Mouse (Mus musculus) lung, embryonic 16.5 days (tissue): ENCODE data around the gene Slc8a1. TPM values are rescaled to one million over a fixed set of nuclear protein-coding genes. Genes with fewer than 3 reads are reported as not detected.

Experiments
- ATAC-seq: fragments of 200-750 bp; cut with Nextera tagmentation; 2 replicates; pipeline ENCODE4 v1.8.0; 2017; ENCODE audit warnings: low read depth, mild to moderate bottlenecking, moderate library complexity
- H3K27ac ChIP-seq: fragments of 300-500 bp; sonication (generic); 2 replicates; pipeline ENCODE4 v1.5.1; 2014; ENCODE audit warnings: mild to moderate bottlenecking, control low read depth, low read length
- H3K27me3 ChIP-seq: fragments of 300-500 bp; sonication (generic); 2 replicates; pipeline ENCODE4 v1.6.1; 2014; ENCODE audit warnings: low read depth, low read length, mixed read lengths; ENCODE audit not compliant: control insufficient read depth, insufficient read depth
- H3K36me3 ChIP-seq: fragments of 300-500 bp; sonication (generic); 2 replicates; pipeline ENCODE4 v1.6.1; 2014; ENCODE audit warnings: low read length; ENCODE audit not compliant: control insufficient read depth, insufficient read depth
- H3K4me1 ChIP-seq: fragments of 300-500 bp; sonication (generic); replicated peaks from 2 replicates; pipeline ENCODE4 v1.6.1; 2014; ENCODE audit warnings: low read length, mixed read lengths; ENCODE audit not compliant: control insufficient read depth, insufficient read depth
- H3K4me2 ChIP-seq: fragments of 300-500 bp; sonication (generic); 2 replicates; pipeline ENCODE4 v1.6.1; 2014; ENCODE audit warnings: low read depth, low read length, control low read depth
- H3K4me3 ChIP-seq: fragments of 300-500 bp; sonication (generic); 2 replicates; pipeline ENCODE4 v1.5.1; 2014; ENCODE audit warnings: mild to moderate bottlenecking, low read length, control low read depth
- H3K9ac ChIP-seq: fragments of 300-500 bp; sonication (generic); 2 replicates; pipeline ENCODE4 v1.6.1; 2014; ENCODE audit warnings: low read length, control low read depth
- H3K9me3 ChIP-seq: fragments of 300-500 bp; sonication (generic); 2 replicates; pipeline ENCODE4 v1.6.1; 2016; ENCODE audit warnings: low read length; ENCODE audit not compliant: control insufficient read depth
- WGBS: fragments of 180-500 bp; shearing (Covaris S2); extraction: QIAGEN DNeasy Blood & Tissue Kit; methylation state at CpG from one replicate; pipeline ENCODE4 v1.1.7; 2014; 5-methylcytosine and 5-hydroxymethylcytosine counted together
- polyA plus RNA-seq: library from polyadenylated mRNA; unstranded; fragments of >200 nt; fragmentation: Nextera tagmentation; extraction: Ambion mirVana; gene quantifications from 2 replicates; pipeline ENCODE4 v1.2.1, GENCODE M21; 2015

Gene Slc8a1
- polyA plus RNA-seq, 1 experiment from 2014 or later, result 5.8 TPM

DNA sequence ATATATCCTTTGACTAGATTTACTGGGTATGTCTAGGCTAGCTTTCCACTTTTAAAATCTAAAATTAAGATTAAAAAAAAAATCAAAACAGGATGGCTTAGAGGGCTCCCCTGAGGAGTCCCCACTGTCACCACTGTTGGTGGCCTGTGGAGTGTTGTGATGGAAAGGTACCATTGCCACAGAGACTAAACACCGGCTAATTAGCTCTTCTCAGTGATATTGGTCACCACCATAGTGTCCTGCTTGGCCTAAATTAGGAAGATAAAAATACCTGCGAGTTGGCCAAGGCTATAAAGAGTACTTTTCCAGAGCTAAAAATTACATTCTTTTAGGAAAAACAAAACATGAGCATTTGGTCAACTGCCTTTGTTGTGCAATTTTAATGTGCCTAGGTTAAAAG, 352.1 kb downstream of the Slc8a1 start:
- Histone ChIP-seq H3K9ac (no peak overlapping the region), H3K27ac (no peak overlapping the region), H3K4me3 (no peak overlapping the region), H3K9me3 (no peaks in the 10 kb centered on the region), H3K36me3 (no peaks in the 10 kb centered on the region), H3K27me3 (no peaks in the 10 kb centered on the region), H3K4me2 (no peak overlapping the region), H3K4me1 (no peaks in the 10 kb centered on the region)
- 73% methylated on average over 2 of the region's 2 CpGs for WGBS
- no peak for ATAC-seq

DNA sequence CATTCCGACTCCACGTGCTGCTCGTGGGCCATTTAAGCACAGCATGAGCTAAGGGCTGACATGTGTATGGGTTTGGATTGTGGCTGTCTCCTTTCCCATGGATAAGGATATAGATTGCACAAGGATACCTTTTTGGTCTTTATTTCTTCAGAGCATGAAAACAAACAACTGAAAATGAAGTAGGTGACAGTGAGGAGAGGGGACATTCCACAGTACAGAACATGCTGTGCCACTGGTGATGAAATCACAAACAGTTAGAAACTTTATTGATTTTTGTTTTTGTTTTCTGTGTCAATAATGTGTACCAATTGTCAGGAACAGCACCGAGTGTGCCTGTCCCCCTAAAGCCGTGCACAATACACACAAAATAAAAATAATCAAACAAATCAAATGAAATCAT, 352.7 kb downstream of the Slc8a1 start:
- Histone ChIP-seq H3K9ac (no peak overlapping the region), H3K4me2 (no peak overlapping the region), H3K36me3 (no peaks in the 10 kb centered on the region), H3K27me3 (no peaks in the 10 kb centered on the region), H3K4me1 (no peaks in the 10 kb centered on the region), H3K4me3 (no peak overlapping the region), H3K9me3 (no peaks in the 10 kb centered on the region), H3K27ac (no peak overlapping the region)
- ATAC-seq, result no peak
- 78% methylated on average over 5 of the region's 5 CpGs for WGBS

DNA sequence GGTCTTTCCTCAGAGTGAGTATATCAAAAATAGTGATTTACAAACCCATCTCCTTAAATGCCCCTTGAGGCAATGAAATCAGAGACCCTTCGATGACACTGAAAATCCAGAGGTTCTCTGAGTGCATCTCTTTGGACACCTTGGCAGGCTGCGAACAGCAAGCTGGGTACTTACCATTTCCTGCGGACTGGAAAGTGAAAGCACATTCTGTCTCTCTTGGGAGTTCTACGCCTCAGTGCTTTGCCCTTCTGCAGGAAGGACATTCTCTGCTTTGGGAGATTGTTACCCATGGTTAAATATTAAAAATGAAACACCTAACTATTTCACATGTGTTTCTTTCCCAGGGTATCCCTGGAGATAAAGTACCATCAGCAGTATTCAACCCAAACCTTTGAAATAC, 354.7 kb downstream of the Slc8a1 start:
- H3K27me3 ChIP-seq, result no peaks in the 10 kb centered on the region
- H3K36me3 ChIP-seq, result no peaks in the 10 kb centered on the region
- H3K9me3 ChIP-seq, result no peaks in the 10 kb centered on the region
- no peak for ATAC-seq
- H3K4me1 ChIP-seq, result no peaks in the 10 kb centered on the region
- no peak overlapping the region for H3K9ac ChIP-seq
- no peak overlapping the region for H3K4me3 ChIP-seq
- H3K4me2 ChIP-seq, result no peak overlapping the region
- 87% methylated on average over 4 of the region's 4 CpGs for WGBS
- H3K27ac ChIP-seq, result no peak overlapping the region

DNA sequence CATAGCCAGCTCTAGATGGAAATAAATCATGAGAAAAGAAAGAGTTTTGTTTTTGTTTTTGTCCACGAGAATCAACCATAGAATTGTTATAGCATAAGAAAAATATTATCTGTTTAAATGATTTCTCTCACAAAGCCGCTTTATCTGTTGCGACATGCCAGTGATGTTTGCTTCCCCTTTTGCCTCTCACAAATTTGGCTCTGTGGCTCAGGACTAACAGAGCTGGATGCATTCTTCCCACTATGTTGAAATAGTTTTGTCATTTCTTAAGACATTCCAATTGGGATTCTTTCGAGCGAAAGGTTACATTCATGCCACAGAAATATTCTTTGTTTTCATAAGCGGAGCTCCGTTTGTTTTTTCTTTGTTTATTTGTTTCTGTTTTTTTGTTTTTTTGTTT, 359.7 kb downstream of the Slc8a1 start:
- Histone ChIP-seq H3K4me3 (no peak overlapping the region), H3K27me3 (no peaks in the 10 kb centered on the region), H3K36me3 (no peaks in the 10 kb centered on the region), H3K9me3 (no peaks in the 10 kb centered on the region), H3K4me1 (no peaks in the 10 kb centered on the region), H3K4me2 (no peak overlapping the region), H3K27ac (no peak overlapping the region), H3K9ac (no peak overlapping the region)
- 51% methylated on average over 7 of the region's 7 CpGs for WGBS
- no peak for ATAC-seq

DNA sequence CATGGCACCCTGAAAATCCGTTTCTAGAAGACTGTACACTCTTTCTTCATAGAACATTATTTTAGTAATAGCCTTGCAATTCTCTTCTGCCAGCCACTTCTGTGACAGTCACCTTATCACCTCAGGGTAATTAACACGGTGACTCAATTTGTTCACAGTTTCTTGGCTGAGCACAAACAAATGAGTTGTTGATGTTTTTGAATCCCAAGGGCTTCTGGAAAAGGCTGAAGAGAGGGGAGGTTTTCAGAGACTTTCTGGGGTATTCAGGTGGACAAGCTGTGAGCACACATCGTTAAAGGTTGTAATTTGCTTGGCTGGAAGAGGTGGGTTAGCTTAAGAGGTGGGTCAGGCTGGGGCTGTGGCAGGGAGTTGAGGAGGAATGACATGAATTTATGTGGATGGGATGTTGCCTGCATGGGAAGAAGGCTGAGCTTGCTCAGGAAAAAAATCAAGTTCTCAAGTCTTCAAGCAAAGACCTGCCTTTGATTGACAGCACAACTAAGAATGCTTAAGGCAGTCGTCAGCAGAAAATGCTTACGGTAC, 360.3 kb downstream of the Slc8a1 start:
- WGBS, result 54% methylated on average over 5 of the region's 5 CpGs
- no peak for ATAC-seq
- H3K36me3 ChIP-seq, result no peaks in the 10 kb centered on the region
- H3K4me2 ChIP-seq, result no peak overlapping the region
- H3K9ac ChIP-seq, result no peak overlapping the region
- H3K4me1 ChIP-seq, result no peaks in the 10 kb centered on the region
- H3K4me3 ChIP-seq, result no peak overlapping the region
- no peaks in the 10 kb centered on the region for H3K9me3 ChIP-seq
- H3K27me3 ChIP-seq, result no peaks in the 10 kb centered on the region
- no peak overlapping the region for H3K27ac ChIP-seq

DNA sequence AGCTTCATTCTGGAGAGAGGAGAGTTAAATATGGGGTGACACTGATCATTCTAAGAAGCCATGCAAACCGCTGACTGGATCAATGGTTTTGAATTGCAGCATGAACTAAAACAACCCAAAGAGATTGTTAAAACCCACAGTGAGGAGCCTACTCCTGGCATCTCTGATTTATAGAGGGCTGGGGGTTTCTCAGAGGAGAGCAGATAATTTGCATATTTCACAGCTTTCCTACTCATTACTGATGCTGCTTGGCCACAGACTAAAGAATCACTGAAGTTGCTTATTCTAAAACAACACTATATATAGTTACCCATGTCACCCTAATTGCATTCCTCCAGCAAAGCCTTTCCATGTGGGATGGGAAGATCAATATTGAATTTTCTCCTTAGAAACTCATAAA, 361.0 kb downstream of the Slc8a1 start:
- Histone ChIP-seq H3K4me1 (no peaks in the 10 kb centered on the region), H3K4me3 (no peak overlapping the region), H3K9ac (no peak overlapping the region), H3K27ac (no peak overlapping the region), H3K27me3 (no peaks in the 10 kb centered on the region), H3K4me2 (no peak overlapping the region), H3K36me3 (no peaks in the 10 kb centered on the region), H3K9me3 (no peaks in the 10 kb centered on the region)
- 68% methylated on average over 1 of the region's 1 CpGs for WGBS
- ATAC-seq, result no peak

DNA sequence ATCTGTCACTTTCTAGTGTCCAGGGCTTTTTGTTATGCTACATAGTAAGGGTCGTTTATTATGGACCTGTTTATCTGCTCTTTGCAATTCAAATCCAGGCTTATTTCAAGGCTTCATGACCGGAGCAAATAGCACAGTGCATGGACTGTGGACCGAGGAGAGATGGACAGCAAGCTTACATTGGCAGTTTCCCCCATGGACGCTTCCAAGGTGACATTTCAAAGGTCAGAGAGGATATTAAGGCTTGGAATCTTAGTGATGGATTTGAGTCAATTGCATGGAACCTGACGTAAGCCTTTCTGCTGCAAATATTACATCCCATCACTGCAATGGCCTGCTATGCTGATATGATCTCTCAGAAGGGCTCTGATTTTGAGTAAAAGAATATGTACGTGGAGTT, 362.3 kb downstream of the Slc8a1 start:
- no peaks in the 10 kb centered on the region for H3K36me3 ChIP-seq
- no peaks in the 10 kb centered on the region for H3K9me3 ChIP-seq
- H3K27ac ChIP-seq, result no peak overlapping the region
- H3K4me2 ChIP-seq, result no peak overlapping the region
- H3K9ac ChIP-seq, result no peak overlapping the region
- H3K27me3 ChIP-seq, result no peaks in the 10 kb centered on the region
- H3K4me1 ChIP-seq, result no peaks in the 10 kb centered on the region
- ATAC-seq, result no peak
- WGBS, result 80% methylated on average over 6 of the region's 6 CpGs
- H3K4me3 ChIP-seq, result no peak overlapping the region

DNA sequence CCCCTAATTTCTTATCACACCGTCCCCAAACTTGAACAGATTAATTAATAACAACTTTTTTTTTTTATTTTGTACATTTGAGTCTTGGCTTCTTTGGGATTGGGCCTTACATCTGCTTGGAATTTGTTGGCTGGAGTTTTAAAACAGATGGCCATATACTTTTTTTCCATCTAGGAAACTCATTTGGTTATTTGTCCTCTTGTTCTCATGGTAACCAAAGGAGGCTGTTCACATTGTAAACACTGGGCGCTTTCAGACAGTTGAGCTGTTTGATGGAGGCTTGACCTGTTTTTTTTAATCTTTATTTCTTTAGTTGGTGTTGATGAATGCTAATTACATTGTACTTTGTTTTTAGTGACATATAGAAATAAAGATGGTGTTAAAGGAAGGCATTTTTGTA, 369.1 kb downstream of the Slc8a1 start:
- Histone ChIP-seq H3K9ac (no peak overlapping the region), H3K27me3 (no peaks in the 10 kb centered on the region), H3K9me3 (no peaks in the 10 kb centered on the region), H3K4me1 (0 out of 2 replicates have a peak, but pooled peaks cover 3% of the 10 kb centered on the region), H3K4me3 (no peak overlapping the region), H3K27ac (no peak overlapping the region), H3K36me3 (no peaks in the 10 kb centered on the region), H3K4me2 (no peak overlapping the region)
- 45% methylated on average over 2 of the region's 2 CpGs for WGBS
- no peak for ATAC-seq

DNA sequence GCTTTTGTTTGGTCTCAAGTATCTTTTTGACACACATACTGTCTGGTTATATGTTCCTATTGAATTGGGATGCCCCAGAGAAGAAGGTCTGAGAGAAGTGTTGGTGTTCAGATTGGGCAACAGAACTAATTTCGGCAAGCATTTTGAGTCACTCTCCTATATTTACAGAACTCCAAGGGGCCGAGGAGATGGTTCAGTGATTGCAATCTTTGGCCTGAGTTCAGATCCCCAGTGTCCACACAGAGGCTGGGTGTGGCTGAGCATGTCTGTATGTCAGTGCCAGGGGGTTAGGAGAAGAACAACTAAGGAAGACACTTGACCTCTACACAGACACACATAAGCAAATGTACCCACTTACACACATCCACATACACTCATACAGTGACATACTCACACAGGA, 369.7 kb downstream of the Slc8a1 start:
- no peak overlapping the region for H3K27ac ChIP-seq
- no peak overlapping the region for H3K4me3 ChIP-seq
- no peak overlapping the region for H3K4me2 ChIP-seq
- 32% methylated on average over 2 of the region's 2 CpGs for WGBS
- no peak overlapping the region for H3K9ac ChIP-seq
- 0 out of 2 replicates have a peak, but pooled peaks cover 3% of the 10 kb centered on the region for H3K4me1 ChIP-seq
- ATAC-seq, result no peak; the same call in 1 of the 2 replicates
- no peaks in the 10 kb centered on the region for H3K27me3 ChIP-seq
- no peaks in the 10 kb centered on the region for H3K9me3 ChIP-seq
- H3K36me3 ChIP-seq, result no peaks in the 10 kb centered on the region

DNA sequence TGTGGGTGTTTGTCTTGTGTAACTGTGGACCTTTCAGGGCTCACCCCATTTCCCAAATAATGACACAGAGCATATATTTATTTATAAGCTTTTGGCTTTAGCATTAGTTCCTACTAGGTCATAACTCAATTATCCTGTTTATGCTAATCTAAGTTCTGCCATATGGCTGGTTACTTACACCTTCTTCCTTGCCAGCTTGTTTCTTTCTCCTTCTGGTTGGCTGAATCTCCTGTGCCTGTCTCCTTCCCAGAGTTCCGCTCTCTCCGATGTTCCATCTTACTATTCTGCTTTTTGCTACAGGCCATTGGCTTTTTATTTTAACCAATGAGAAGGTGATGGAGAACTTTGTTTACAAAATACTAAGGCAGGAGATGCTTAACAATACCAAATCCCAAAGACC, 374.8 kb downstream of the Slc8a1 start:
- no peaks in the 10 kb centered on the region for H3K4me1 ChIP-seq
- H3K9me3 ChIP-seq, result no peaks in the 10 kb centered on the region
- no peak overlapping the region for H3K9ac ChIP-seq
- H3K36me3 ChIP-seq, result no peaks in the 10 kb centered on the region
- no peaks in the 10 kb centered on the region for H3K27me3 ChIP-seq
- H3K4me3 ChIP-seq, result no peak overlapping the region
- 79% methylated on average over 2 of the region's 2 CpGs for WGBS
- H3K27ac ChIP-seq, result no peak overlapping the region
- no peak overlapping the region for H3K4me2 ChIP-seq
- no peak for ATAC-seq
